Comparison of ENCODE assay signal across 20 mouse cellular contexts in the genomic region with DNA sequence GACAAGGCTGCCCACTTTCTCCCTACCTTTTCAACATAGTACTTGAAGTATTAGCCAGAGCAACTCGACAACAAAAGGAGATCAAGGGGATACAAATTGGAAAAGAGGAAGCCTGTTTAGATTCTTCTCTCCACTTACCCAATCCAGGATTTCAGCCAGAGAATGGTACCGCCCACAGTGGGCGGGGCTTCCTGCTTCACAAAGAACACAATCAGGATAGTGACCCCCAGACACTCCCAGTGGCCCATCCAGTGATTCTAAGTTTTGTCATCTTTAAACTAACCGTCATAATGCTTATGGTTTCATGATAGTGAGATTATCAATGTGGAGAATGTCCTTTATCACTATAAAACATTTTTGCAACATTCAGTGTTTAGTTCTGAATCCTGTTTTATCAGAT.
"Had no signal": no experiment of that assay in that cellular context is flagged by ENCODE, and none has a peak within 500 bp of the region (broad histone marks: within the 10 kb centered on the region; RNA-seq: fewer than 3 reads in every experiment).

No protein-coding gene starts in this region.

- H3K4me1 ChIP-seq: kidney, embryonic 15.5 days; limb, embryonic 12.5 days; limb, embryonic 15.5 days; midbrain, embryonic 13.5 days had no signal

- H3K27me3 ChIP-seq: kidney, embryonic 15.5 days; limb, embryonic 12.5 days; limb, embryonic 15.5 days; midbrain, embryonic 13.5 days had no signal

- H3K36me3 ChIP-seq: kidney, embryonic 15.5 days; limb, embryonic 12.5 days; limb, embryonic 15.5 days; midbrain, embryonic 13.5 days had no signal

- DNase-seq: kidney, adult 8-10 months; kidney, postnatal 10 days; kidney, postnatal 36 days; layer of hippocampus, postnatal 36 days; liver, postnatal 0 days; lung, embryonic 14.5 days; lung, postnatal 36 days; right cerebral cortex, postnatal 14 days; right cerebral cortex, postnatal 4 days; thymus, adult 2 months; thymus, postnatal 14 days; thymus, postnatal 4 days had no signal

- ATAC-seq: liver, postnatal 0 days; lung, postnatal 0 days; midbrain, embryonic 13.5 days had no signal

- H3K4me3 ChIP-seq: kidney, embryonic 15.5 days; left cerebral cortex, adult 2 months; limb, embryonic 12.5 days; limb, embryonic 15.5 days; midbrain, embryonic 13.5 days had no signal

- H3K9me3 ChIP-seq: kidney, embryonic 15.5 days; limb, embryonic 12.5 days; limb, embryonic 15.5 days; midbrain, embryonic 13.5 days had no signal

- H3K9ac ChIP-seq: kidney, embryonic 15.5 days; limb, embryonic 12.5 days; limb, embryonic 15.5 days; liver, embryonic 14.5 days; liver, postnatal 0 days; lung, embryonic 14.5 days; midbrain, embryonic 13.5 days had no signal

- H3K27ac ChIP-seq: kidney, embryonic 15.5 days; left cerebral cortex, adult 2 months; limb, embryonic 12.5 days; limb, embryonic 15.5 days; liver, embryonic 14.5 days; midbrain, embryonic 13.5 days; stomach, postnatal 0 days had no signal
